Comparison of ENCODE assay signal across 20 mouse cellular contexts in genomic region chr19:34431314-34431713, GRCm38 (mm10). TPM values are rescaled to one million over a fixed set of nuclear protein-coding genes. Genes with fewer than 3 reads are reported as not detected.
A peak's percentile ranks its signal among the peaks of the same experiment; 100 is the strongest.
DNase-seq lines count a peak whose midpoint lies in the region; ATAC-seq and TF ChIP-seq lines count a peak whose summit lies in the region.
"Had no signal": no experiment of that assay in that cellular context is flagged by ENCODE, and none has a peak within 500 bp of the region (broad histone marks: within the 10 kb centered on the region; RNA-seq: fewer than 3 reads in every experiment).

No protein-coding gene starts in this region.

- H3K27ac ChIP-seq in hindbrain, embryonic 16.5 days (ENCODE audit: low read depth, low read length), result no peak overlapping the region
- H3K27ac ChIP-seq: embryonic facial prominence, embryonic 10.5 days; embryonic facial prominence, embryonic 12.5 days; forebrain, embryonic 13.5 days; forebrain, embryonic 15.5 days had no signal

- no peak overlapping the region for H3ac ChIP-seq in C2C12 (ENCODE audit: control insufficient read depth, insufficient read length, low read depth)
- H3ac ChIP-seq in myocyte (ENCODE audit: control insufficient read depth, insufficient read length), result no peak overlapping the region

- H3K79me2 ChIP-seq in C2C12 (ENCODE audit: control insufficient read depth, insufficient read depth), result no peaks in the 10 kb centered on the region
- no peaks in the 10 kb centered on the region for H3K79me2 ChIP-seq in myocyte (ENCODE audit: control insufficient read depth, insufficient read depth)

- DNase-seq in 3T3-L1 (ENCODE audit: low read depth, low spot score), result peak; percentile 73
- DNase-seq in cerebellum, adult 9-11 months, result no peak
- DNase-seq: adrenal gland, adult 8-10 months; adrenal gland, postnatal 14 days; adrenal gland, postnatal 36 days; B cell, adult 2 months; cerebellum, adult 11-12 months; cerebellum, adult 2 months; cerebellum, adult 9-10 months; cerebellum, postnatal 14 days; forebrain, postnatal 0 days had no signal

- H3K4me2 ChIP-seq in myocyte (ENCODE audit: low read depth), result peak overlapping the region; percentile 16
- no peak overlapping the region for H3K4me2 ChIP-seq in hindbrain, embryonic 16.5 days (ENCODE audit: low read length)
- H3K4me2 ChIP-seq: embryonic facial prominence, embryonic 12.5 days; forebrain, embryonic 13.5 days; forebrain, embryonic 15.5 days had no signal

- TF ChIP-seq POLR2A in myocyte (IDR thresholded peaks at IDR 0.05; ENCODE audit: insufficient read length, low read depth), result no peak

- H3K27me3 ChIP-seq in C2C12 (ENCODE audit: control insufficient read depth, insufficient read depth, insufficient read length), result no peaks in the 10 kb centered on the region
- no peaks in the 10 kb centered on the region for H3K27me3 ChIP-seq in myocyte (ENCODE audit: control insufficient read depth, insufficient read depth, insufficient read length)
- no peaks in the 10 kb centered on the region for H3K27me3 ChIP-seq in hindbrain, embryonic 16.5 days (replicated peaks; ENCODE audit: control insufficient read depth, insufficient read depth, low read length)
- H3K27me3 ChIP-seq: embryonic facial prominence, embryonic 12.5 days; forebrain, embryonic 13.5 days; forebrain, embryonic 15.5 days had no signal

- H3K9ac ChIP-seq in hindbrain, embryonic 16.5 days (ENCODE audit: low read depth, low read length), result no peak overlapping the region
- H3K9ac ChIP-seq: embryonic facial prominence, embryonic 12.5 days; forebrain, embryonic 13.5 days; forebrain, embryonic 15.5 days; forebrain, postnatal 0 days had no signal

- TF ChIP-seq CTCF in C2C12 (IDR thresholded peaks at IDR 0.05; ENCODE audit: control insufficient read depth, insufficient read depth, insufficient read length), result no peak

- no peaks in the 10 kb centered on the region for H3K79me3 ChIP-seq in C2C12 (ENCODE audit: low read depth)

- no peaks in the 10 kb centered on the region for H3K9me3 ChIP-seq in hindbrain, embryonic 16.5 days (ENCODE audit: control insufficient read depth, low read length)
- H3K9me3 ChIP-seq: embryonic facial prominence, embryonic 10.5 days; embryonic facial prominence, embryonic 12.5 days; forebrain, embryonic 13.5 days; forebrain, embryonic 15.5 days had no signal

- no peak overlapping the region for H3K4me3 ChIP-seq in C2C12 (ENCODE audit: insufficient read depth, poor library complexity, severe bottlenecking)
- no peak overlapping the region for H3K4me3 ChIP-seq in myocyte
- no peak overlapping the region for H3K4me3 ChIP-seq in hindbrain, embryonic 16.5 days (ENCODE audit: low read length)
- H3K4me3 ChIP-seq: embryonic facial prominence, embryonic 10.5 days; embryonic facial prominence, embryonic 12.5 days; forebrain, embryonic 13.5 days; forebrain, embryonic 15.5 days had no signal

- H3K4me1 ChIP-seq in hindbrain, embryonic 16.5 days (ENCODE audit: control insufficient read depth, insufficient read depth, low read depth, low read length), result no peaks in the 10 kb centered on the region
- H3K4me1 ChIP-seq: embryonic facial prominence, embryonic 10.5 days; embryonic facial prominence, embryonic 12.5 days; forebrain, embryonic 13.5 days; forebrain, embryonic 15.5 days had no signal

- H3K36me3 ChIP-seq in C2C12 (ENCODE audit: control insufficient read depth, insufficient read depth) (no peaks in the 10 kb centered on the region), myocyte (ENCODE audit: control insufficient read depth, insufficient read depth) (no peaks in the 10 kb centered on the region)
- H3K36me3 ChIP-seq in hindbrain, embryonic 16.5 days (ENCODE audit: control insufficient read depth, insufficient read depth, low read length), result no peaks in the 10 kb centered on the region
- H3K36me3 ChIP-seq: embryonic facial prominence, embryonic 10.5 days; embryonic facial prominence, embryonic 12.5 days; forebrain, embryonic 15.5 days had no signal

- 80% methylated on average over 3 of the region's 3 CpGs for WGBS in hindbrain, embryonic 16.5 days

- no peak for ATAC-seq in hindbrain, embryonic 16.5 days
- ATAC-seq: activated CD4-positive, CD25-positive, alpha-beta regulatory T cell, adult 4 months; forebrain, embryonic 13.5 days; forebrain, embryonic 15.5 days; forebrain, postnatal 0 days; Patski had no signal

TF ChIP-seq in C2C12, 6 proteins besides CTCF, POLR2A, EP300 and RAD21:
- no peak for TF ChIP-seq CEBPB (IDR thresholded peaks at IDR 0.05; ENCODE audit: low read depth)
- TF ChIP-seq USF1 (IDR thresholded peaks at IDR 0.05; ENCODE audit: low read depth), result no peak
- TF ChIP-seq MAX (IDR thresholded peaks at IDR 0.05), result no peak
- TF ChIP-seq MYOD1 (IDR thresholded peaks at IDR 0.05; ENCODE audit: control insufficient read depth, insufficient read length, low read depth), result no peak
- TF ChIP-seq FOSL1 (IDR thresholded peaks at IDR 0.05; ENCODE audit: insufficient read depth, low read length, poor library complexity, severe bottlenecking), result peak; percentile 60
- no peak for TF ChIP-seq MYOG (IDR thresholded peaks at IDR 0.05; ENCODE audit: control insufficient read depth, extremely low read depth, insufficient read length)

TF ChIP-seq in myocyte, 11 proteins besides CTCF, POLR2A, EP300 and RAD21:
- TF ChIP-seq E2F4 (IDR thresholded peaks at IDR 0.05; ENCODE audit: insufficient read depth), result no peak

RNA-seq across cellular contexts. Expression of gene Ch25h, which starts 43.6 kb away (rescaled TPM):
- polyA plus RNA-seq in C2C12 (2012; fragmentation: generic; extraction: Trizol) (0.30 TPM), myocyte (2012; fragmentation: generic; extraction: Trizol) (9.9 TPM)
- polyA plus RNA-seq in hindbrain, embryonic 16.5 days (2015; fragmentation: Nextera tagmentation; extraction: Ambion mirVana), result 0.61 and 0.85 TPM in 2 replicates
- polyA plus RNA-seq: activated CD4-positive, CD25-positive, alpha-beta regulatory T cell, adult 4 months; Patski had no signal
